Mouse (Mus musculus): ENCODE measurements around the gene Rab3il1. TPM values are rescaled to one million over a fixed set of nuclear protein-coding genes. Genes with fewer than 3 reads are reported as not detected.

Rab3il1 gene
- polyA plus RNA-seq, 1 experiment = 7.5 TPM

DNA sequence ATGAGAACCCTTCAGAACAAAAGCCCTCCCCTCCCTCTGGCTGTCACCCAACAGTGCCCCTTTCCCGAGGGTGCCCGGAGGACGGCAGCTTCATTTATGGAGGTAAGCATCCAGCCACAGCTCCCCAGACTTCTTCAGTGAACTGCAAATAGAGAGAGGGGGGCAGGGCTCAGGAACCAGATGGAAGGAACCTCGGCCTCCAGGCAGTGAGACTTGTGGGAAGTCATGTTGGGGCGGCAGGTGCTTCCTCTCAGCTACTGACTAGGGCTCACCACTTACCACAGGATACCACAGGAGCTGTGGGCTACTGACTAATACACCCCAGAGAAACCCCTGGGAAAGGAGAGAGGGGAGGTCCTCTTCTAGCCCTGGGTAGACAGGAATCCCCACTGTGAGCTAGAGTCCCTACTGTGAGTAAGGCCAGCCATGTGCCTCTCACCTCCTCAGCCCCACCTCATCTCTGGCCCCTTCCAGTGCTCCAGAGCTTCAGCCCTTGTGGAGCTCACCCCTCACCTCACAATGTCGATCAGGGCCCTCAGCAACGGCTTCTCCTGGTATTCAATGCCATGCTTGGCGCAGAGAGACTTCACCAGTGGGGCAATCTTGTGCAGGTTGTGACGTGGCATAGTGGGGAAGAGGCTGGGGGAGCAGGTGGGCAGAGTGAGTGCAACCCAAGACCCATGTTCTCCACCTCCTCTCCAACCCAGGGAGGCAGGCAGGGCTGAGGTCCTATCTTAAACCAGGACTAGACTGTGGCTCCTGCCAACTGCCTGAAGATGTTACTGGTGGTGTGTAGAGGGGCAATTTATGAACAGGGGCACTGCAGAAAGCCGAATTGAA is 62.9 kb downstream of the Rab3il1 start:
- H3K27ac ChIP-seq (replicated peaks; ENCODE audit: low read depth, low read length) = no peak overlapping the region

DNA sequence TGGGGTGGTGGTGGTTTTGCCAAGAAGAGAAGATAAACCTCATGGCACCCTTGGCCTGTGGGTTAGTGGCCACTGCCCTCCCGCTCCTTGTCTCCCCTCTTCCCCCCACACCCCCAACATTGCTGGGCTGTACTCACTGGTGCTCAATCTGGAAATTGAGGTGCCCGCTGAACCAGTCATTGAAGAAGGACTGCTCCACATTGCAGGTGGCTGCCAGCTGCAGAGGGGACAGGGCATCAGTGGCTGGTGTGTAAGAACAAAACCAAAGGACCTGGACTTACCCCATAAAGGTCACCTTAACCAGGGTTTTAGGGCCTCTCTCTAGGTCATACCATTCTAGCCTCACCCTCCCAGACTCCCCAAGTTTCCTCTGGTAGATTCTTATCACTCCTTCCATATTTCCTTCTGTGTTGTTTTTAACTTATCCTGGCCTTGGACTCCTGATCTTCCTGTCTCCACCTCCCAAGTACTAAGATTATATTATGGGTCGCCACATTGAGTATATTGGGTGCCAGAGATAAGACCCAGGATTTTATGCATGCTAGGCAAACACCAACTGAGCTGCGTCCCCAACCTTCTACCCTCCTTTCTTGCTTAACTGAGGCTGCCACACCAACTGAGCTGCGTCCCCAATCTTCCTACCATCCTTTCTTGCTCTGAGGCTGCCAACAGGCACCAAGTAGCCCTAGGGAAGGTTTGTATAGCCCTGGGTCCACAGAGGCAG is 64.2 kb downstream of the Rab3il1 start:
- no peak overlapping the region for H3K4me3 ChIP-seq (ENCODE audit: insufficient read depth, low read depth, low read length)
- no peak overlapping the region for H3K27ac ChIP-seq (replicated peaks; ENCODE audit: low read depth, low read length)
- peaks cover 3% of the 10 kb centered on the region; the same call in 1 of the 2 replicates for H3K4me1 ChIP-seq (ENCODE audit: control insufficient read depth, insufficient read depth, insufficient read length, low read length)

More for the DNA sequence above, 62.9 kb downstream of the Rab3il1 start:
- Histone ChIP-seq H3K4me3 (ENCODE audit: insufficient read depth, low read depth, low read length) (no peak overlapping the region), H3K4me1 (ENCODE audit: control insufficient read depth, insufficient read depth, insufficient read length, low read length) (peaks cover 3% of the 10 kb centered on the region; the same call in 1 of the 2 replicates)

DNA sequence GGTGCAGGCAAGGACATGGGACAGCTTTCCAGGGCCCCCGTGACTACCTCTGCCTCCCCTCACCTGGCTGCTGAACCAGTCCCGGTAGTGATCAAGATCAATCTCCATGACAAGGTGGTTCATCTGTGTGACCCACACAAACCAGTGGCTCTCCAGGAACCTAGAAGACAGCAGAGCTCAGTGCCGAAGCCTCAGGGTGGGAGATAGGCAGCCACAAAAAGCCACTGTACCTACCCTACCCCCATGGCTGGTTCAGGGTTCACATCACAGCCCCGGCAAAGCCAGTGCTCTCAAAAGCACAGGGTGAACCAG is 64.7 kb downstream of the Rab3il1 start:
- peaks cover 5% of the 10 kb centered on the region for H3K4me1 ChIP-seq (ENCODE audit: control insufficient read depth, insufficient read depth, insufficient read length, low read length)
- H3K4me3 ChIP-seq (ENCODE audit: insufficient read depth, low read depth, low read length) = no peak overlapping the region
- H3K27ac ChIP-seq (replicated peaks; ENCODE audit: low read depth, low read length) = no peak overlapping the region

DNA sequence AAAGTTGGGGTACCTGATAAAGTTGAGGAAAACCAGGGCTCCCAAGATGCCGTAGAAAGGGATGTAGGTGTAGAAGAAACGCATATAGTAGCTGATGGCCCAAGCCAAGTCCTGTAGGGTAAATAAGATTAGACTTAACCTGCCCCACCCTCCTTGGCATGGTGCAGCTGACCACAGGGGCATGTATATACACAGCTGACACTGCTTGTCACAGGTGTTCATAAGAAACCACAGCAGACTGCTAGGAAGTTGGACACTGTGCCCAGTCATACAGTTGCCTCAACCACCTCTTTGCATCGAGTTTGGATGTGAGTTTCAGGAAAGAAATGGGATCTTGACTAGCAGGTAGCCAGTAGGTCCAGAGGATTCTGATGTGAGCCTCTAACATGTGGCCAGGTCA is 65.0 kb downstream of the Rab3il1 start:
- Histone ChIP-seq H3K27ac (replicated peaks; ENCODE audit: low read depth, low read length) (no peak overlapping the region), H3K4me1 (ENCODE audit: control insufficient read depth, insufficient read depth, insufficient read length, low read length) (peaks cover 8% of the 10 kb centered on the region), H3K4me3 (ENCODE audit: insufficient read depth, low read depth, low read length) (no peak overlapping the region)

GRCm38 (mm10) chr19:10067701-10068100 is 66.2 kb downstream of the Rab3il1 start:
- Histone ChIP-seq H3K27ac (replicated peaks; ENCODE audit: low read depth, low read length) (no peak overlapping the region), H3K4me1 (ENCODE audit: control insufficient read depth, insufficient read depth, insufficient read length, low read length) (peaks cover 8% of the 10 kb centered on the region), H3K4me3 (ENCODE audit: insufficient read depth, low read depth, low read length) (no peak overlapping the region)

DNA sequence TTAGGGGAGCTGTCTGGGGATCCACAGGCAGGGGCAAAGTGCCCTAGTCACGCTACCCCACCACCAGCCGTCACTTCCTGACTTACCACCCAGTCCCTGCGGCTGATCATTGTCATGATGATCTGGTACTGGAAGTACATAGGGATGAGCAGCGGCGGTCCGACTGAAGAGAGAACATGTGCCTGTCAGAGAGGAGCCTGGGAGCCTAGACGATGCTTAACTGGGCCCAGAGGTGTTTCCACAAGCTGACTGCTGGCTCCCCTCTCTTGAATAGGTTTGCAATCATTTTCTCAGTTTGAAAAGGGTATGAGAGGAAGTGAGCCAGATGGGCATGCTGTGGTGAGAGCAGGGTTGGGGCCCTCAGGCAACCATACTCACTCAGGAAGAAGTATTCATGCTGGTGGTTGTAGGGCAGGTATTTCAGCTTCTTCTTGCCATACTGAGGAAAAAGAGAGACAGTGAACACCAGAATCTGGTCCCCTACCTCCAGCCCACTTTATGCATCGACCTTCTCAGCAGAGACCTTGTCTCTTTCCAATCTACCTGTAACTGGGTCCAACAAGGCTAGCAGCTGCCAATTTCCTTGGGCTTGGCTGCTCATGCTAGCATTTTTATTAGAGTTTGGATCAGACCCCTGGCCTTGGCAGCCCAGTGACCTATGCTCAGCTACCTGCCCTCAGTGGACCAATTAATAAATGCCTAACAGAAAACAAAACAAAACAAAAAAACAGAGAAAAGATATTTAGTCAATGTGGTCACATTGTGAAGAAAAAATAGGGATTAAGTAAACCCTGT is 68.9 kb downstream of the Rab3il1 start:
- peaks cover 5% of the 10 kb centered on the region; the same call in 1 of the 2 replicates for H3K4me1 ChIP-seq (ENCODE audit: control insufficient read depth, insufficient read depth, insufficient read length, low read length)
- H3K27ac ChIP-seq (replicated peaks; ENCODE audit: low read depth, low read length) = no peak overlapping the region
- H3K4me3 ChIP-seq (ENCODE audit: insufficient read depth, low read depth, low read length) = no peak overlapping the region

DNA sequence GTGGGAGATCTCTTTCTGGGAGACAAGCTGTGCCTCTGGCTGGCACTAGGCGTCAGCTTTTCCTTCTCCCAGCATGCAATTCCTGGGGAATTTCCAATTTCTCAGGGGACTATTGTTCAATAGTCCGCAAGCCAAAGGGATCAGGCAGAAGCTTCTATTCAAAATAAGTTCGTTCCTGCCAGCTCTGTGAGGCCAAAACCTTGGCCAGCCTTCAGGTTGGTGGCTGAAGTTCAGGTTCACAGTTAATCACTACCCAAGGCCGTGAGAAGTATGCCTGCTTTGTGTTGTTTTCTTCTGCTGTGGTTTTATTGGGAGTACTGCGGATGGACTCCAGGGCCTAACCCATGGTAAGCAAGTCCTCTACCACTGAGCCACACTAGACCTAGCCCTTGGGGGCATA is 69.7 kb downstream of the Rab3il1 start:
- H3K27ac ChIP-seq (replicated peaks; ENCODE audit: low read depth, low read length) = no peak overlapping the region
- no peak overlapping the region for H3K4me3 ChIP-seq (ENCODE audit: insufficient read depth, low read depth, low read length)

DNA sequence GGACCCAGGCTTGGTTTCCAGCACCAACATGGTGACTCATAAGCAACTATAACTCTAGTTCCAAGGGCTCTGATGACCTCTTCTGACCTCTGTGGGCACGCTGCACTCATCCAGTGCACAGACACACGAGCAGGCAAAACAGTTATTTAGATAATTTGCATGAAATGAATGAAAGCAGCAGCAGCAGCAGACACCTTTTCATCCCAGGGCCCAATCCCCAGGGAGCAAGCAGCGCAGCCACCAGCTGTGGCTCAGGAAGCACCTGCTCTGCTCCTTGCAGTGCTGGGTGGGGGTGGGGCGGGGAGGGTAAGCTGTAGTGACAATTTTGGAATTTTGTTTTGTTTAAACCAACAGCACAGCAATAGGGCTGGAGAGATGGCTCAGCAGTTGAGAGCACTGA is 70.4 kb downstream of the Rab3il1 start:
- Histone ChIP-seq H3K4me1 (ENCODE audit: control insufficient read depth, insufficient read depth, insufficient read length, low read length) (peaks cover 5% of the 10 kb centered on the region; the same call in 1 of the 2 replicates), H3K4me3 (ENCODE audit: insufficient read depth, low read depth, low read length) (no peak overlapping the region), H3K27ac (replicated peaks; ENCODE audit: low read depth, low read length) (no peak overlapping the region)

More for the DNA sequence above, 69.7 kb downstream of the Rab3il1 start:
- H3K4me1 ChIP-seq (ENCODE audit: control insufficient read depth, insufficient read depth, insufficient read length, low read length) = peaks cover 5% of the 10 kb centered on the region; the same call in 1 of the 2 replicates

- no peak overlapping the region for H3K4me3 ChIP-seq (ENCODE audit: insufficient read depth, low read depth, low read length)
- H3K27ac ChIP-seq (replicated peaks; ENCODE audit: low read depth, low read length) = peak overlapping the region; percentile 38
- peaks cover 5% of the 10 kb centered on the region; the same call in 1 of the 2 replicates for H3K4me1 ChIP-seq (ENCODE audit: control insufficient read depth, insufficient read depth, insufficient read length, low read length)
These were observed 71.7 kb downstream of the Rab3il1 start for GRCm38 (mm10) chr19:10073145-10073544.

DNA sequence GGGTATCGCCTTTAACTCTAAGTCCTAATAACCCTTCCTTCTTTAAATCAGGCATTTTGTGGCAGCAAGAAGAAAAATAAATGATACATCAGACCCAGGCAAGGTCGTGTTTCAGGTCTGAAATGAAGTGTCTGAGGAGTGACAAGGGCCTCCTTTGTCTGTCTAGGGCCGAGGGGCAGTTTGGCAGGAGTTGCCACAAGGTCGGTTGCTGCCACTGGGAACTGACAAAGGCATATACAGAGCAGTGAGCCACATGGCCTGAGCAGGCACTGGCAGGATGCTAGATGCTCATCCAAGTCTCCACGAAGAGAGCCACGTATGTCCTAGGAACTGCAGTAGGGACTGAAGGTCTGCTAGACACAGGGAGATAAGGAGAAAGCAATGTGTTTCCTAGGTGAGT is 76.9 kb downstream of the Rab3il1 start:
- no peak overlapping the region for H3K27ac ChIP-seq (replicated peaks; ENCODE audit: low read depth, low read length)
- H3K4me1 ChIP-seq (ENCODE audit: control insufficient read depth, insufficient read depth, insufficient read length, low read length) = peaks cover 6% of the 10 kb centered on the region; the same call in 1 of the 2 replicates
- no peak overlapping the region for H3K4me3 ChIP-seq (ENCODE audit: insufficient read depth, low read depth, low read length)

- no peak overlapping the region for H3K4me3 ChIP-seq (ENCODE audit: insufficient read depth, low read depth, low read length)
- H3K27ac ChIP-seq (replicated peaks; ENCODE audit: low read depth, low read length) = no peak overlapping the region
- H3K4me1 ChIP-seq (ENCODE audit: control insufficient read depth, insufficient read depth, insufficient read length, low read length) = peaks cover 6% of the 10 kb centered on the region; the same call in 1 of the 2 replicates
These were observed 78.9 kb downstream of the Rab3il1 start for GRCm38 (mm10) chr19:10080384-10080783.

GRCm38 (mm10) chr19:10082105-10082504 is 80.6 kb downstream of the Rab3il1 start:
- H3K4me3 ChIP-seq (ENCODE audit: insufficient read depth, low read depth, low read length) = no peak overlapping the region
- peak overlapping the region; percentile 63 for H3K27ac ChIP-seq (replicated peaks; ENCODE audit: low read depth, low read length)
- peaks cover 6% of the 10 kb centered on the region; the same call in 1 of the 2 replicates for H3K4me1 ChIP-seq (ENCODE audit: control insufficient read depth, insufficient read depth, insufficient read length, low read length)

GRCm38 (mm10) chr19:10085454-10085853 is 84.0 kb downstream of the Rab3il1 start:
- peak overlapping the region; percentile 18; the same call in 1 of the 2 replicates for H3K27ac ChIP-seq (replicated peaks; ENCODE audit: low read depth, low read length)
- no peak overlapping the region for H3K4me3 ChIP-seq (ENCODE audit: insufficient read depth, low read depth, low read length)
- peaks cover 6% of the 10 kb centered on the region; the same call in 1 of the 2 replicates for H3K4me1 ChIP-seq (ENCODE audit: control insufficient read depth, insufficient read depth, insufficient read length, low read length)

- Histone ChIP-seq H3K4me1 (ENCODE audit: control insufficient read depth, insufficient read depth, insufficient read length, low read length) (peaks cover 6% of the 10 kb centered on the region; the same call in 1 of the 2 replicates), H3K4me3 (ENCODE audit: insufficient read depth, low read depth, low read length) (no peak overlapping the region), H3K27ac (replicated peaks; ENCODE audit: low read depth, low read length) (no peak overlapping the region)
These were observed 85.5 kb downstream of the Rab3il1 start for GRCm38 (mm10) chr19:10086976-10087375.
